Mouse (Mus musculus) G1E (cell line): ENCODE measurements around the gene Adamts7.

Source experiments
- CTCF ChIP-seq: IDR thresholded peaks from 2 replicates; pipeline ENCODE4 v1.5.1; 2012; ENCODE audit warnings: low read depth, low read length, inconsistent platforms, mixed read lengths
- GATA1 ChIP-seq: IDR thresholded peaks from 2 replicates; pipeline ENCODE4 v1.6.1; 2012; ENCODE audit warnings: borderline replicate concordance, low read length, inconsistent platforms, mixed read lengths
- POLR2AphosphoS5 ChIP-seq: IDR thresholded peaks from 2 replicates; pipeline ENCODE4 v1.6.1; 2012; ENCODE audit warnings: low read depth, low read length, inconsistent platforms; ENCODE audit not compliant: insufficient replicate concordance
- TAL1 ChIP-seq: conservative IDR thresholded peaks from 2 replicates; pipeline ENCODE4 v1.6.1; 2012; ENCODE audit warnings: low read depth, low read length, inconsistent platforms, mixed read lengths

DNA sequence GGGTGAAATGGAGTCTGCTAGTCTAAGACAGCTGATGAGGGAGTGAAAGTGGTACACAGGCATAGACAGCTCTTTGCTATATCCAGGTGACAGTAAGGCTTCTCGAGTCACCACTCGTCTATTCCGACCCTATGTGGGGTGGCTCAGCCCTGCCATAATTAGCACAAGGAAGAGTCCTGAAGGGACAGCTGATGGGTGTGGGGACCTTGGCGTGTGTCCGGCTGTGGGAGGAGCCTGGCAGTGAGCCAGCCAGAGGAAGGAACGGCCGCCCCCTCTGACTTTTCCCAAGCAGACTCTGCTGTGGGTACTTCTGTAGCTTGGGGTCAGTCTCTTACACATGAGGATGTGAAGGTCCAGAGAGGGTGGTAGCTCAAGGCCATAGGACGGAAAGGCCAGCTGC, 21.2 kb downstream of the Adamts7 start:
- TF ChIP-seq CTCF (no peak), TAL1 (no peak), GATA1 (no peak), POLR2AphosphoS5 (no peak)
